Mouse (Mus musculus): ENCODE results near the gene Engase.

DNA sequence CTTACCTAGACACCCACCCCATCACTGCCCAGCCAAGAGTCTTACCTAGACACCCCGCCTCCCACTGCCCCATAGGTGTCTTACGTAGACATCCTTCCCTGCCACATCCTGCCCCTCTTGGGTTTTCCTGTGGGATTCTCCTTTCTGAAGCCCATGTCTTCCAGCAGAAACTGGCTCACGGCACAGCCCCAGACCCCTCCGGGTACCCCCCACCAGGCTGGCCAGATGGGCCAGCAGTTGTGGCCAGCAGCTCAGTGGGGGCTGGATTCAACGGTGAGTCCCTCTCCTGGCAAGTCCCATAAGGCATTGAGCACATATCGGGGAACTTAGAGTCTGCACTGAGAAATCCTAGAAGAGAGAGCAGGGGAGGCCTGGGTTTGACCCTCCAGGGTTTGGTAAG is 9.7 kb downstream of the Engase start:
- TF ChIP-seq MAFK (IDR thresholded peaks at IDR 0.05; ENCODE audit: insufficient read depth, low read depth, low read length) (no peak), CHD2 (IDR thresholded peaks at IDR 0.05; ENCODE audit: low read depth, low read length) (no peak), HCFC1 (IDR thresholded peaks at IDR 0.05; ENCODE audit: borderline replicate concordance, insufficient read depth, low read length) (no peak), ZNF384 (IDR thresholded peaks at IDR 0.05; ENCODE audit: low read depth, low read length) (no peak), ZC3H11A (IDR thresholded peaks at IDR 0.05; ENCODE audit: borderline replicate concordance, low read depth, low read length) (no peak)

Data from ES-E14 (cell line).